Mouse (Mus musculus): ENCODE results near the gene Il1r1. TPM values are rescaled to one million over a fixed set of nuclear protein-coding genes. Genes with fewer than 3 reads are reported as not detected.

The Il1r1 gene
- 0.78 and 0.89 TPM in 2 replicates for polyA plus RNA-seq (2015; fragmentation: Nextera tagmentation; extraction: Ambion mirVana)

DNA sequence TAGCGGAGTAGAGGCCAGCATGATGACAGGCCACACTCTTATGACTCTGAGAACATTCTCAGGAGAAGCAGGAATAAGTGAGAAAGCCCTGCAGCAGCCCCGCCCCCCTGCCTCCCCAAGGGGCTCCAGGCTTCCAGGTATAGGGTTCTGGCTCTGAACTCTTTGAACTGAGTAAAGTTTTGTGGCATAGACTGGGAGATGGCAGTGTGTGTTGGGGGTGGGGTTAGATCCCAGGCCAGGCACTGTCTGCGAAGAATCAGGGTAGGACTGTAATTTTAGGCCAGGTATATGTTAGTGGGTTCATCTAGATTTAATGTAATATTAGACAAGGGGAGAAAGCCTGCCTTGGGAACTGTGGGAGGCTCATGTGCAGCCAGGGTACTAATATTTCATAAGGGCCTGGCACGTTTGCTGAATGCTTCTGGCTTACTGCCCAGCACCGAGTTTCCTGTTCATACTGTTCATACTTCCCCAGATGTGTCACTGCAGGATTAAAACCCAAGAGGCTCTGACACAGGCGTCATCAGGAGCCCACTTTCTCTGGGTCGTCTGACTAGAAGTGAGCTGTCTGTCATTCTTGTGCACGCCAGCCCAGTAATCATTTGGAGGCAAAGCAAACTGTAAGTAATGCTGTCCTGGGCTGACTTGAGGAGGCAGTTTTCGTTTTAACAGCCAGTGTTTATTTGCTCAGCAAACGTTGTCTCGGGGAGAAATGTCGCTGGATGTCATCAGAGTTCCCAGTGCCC is at the start of gene Il1r1:
Gene Il1r1 (plus strand): TSS at position 542 of the 746 bp plus-strand sequence.
- H3K36me3 ChIP-seq: no peaks in the 10 kb centered on the region
- WGBS: 60% methylated on average over 12 of the region's 12 CpGs
- H3K4me3 ChIP-seq: no peak within 1 kb of the TSS
- H3K9me3 ChIP-seq: no peaks in the 10 kb centered on the region
- H3K4me1 ChIP-seq (replicated peaks): no peaks in the 10 kb centered on the region; the same call in 1 of the 2 replicates
- H3K9ac ChIP-seq: no peak within 1 kb of the TSS
- no peak; the same call in 1 of the 2 replicates for ATAC-seq (ENCODE audit: low FRiP score, low read depth)
- 0 out of 2 replicates have a peak within 1 kb of the TSS, but pooled peaks have one; percentile 4 for H3K27ac ChIP-seq (replicated peaks)
- H3K27me3 ChIP-seq: no peaks in the 10 kb centered on the region
- H3K4me2 ChIP-seq: no peak within 1 kb of the TSS

DNA sequence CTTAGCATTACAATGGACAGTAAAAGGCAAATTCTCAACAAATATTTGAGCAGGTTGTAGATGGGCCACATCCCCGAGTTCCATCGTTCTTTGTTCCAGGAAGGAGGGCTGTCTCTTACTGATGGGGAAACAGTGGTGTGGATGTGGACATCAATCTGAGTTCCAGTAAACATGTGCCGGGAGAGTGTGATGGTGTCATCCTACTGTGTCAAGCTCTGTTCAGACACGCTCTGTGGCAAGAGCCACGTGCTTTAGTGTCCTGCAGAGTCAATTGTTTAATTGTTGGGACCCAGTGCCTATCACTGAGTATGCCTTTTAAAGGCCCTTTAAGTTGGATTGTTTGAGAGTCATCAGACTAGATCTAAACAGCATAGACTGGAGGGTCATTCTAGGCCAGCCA is 49.8 kb upstream of the Il1r1 start:
- H3K4me1 ChIP-seq (replicated peaks): no peaks in the 10 kb centered on the region
- 88% methylated on average over 5 of the region's 5 CpGs for WGBS
- no peak overlapping the region for H3K27ac ChIP-seq (replicated peaks)
- peaks cover 3% of the 10 kb centered on the region; the same call in 1 of the 2 replicates for H3K9me3 ChIP-seq
- no peak overlapping the region for H3K4me2 ChIP-seq
- ATAC-seq (ENCODE audit: low FRiP score, low read depth): no peak
- H3K27me3 ChIP-seq: no peaks in the 10 kb centered on the region
- no peak overlapping the region for H3K9ac ChIP-seq
- no peak overlapping the region for H3K4me3 ChIP-seq
- no peaks in the 10 kb centered on the region for H3K36me3 ChIP-seq

DNA sequence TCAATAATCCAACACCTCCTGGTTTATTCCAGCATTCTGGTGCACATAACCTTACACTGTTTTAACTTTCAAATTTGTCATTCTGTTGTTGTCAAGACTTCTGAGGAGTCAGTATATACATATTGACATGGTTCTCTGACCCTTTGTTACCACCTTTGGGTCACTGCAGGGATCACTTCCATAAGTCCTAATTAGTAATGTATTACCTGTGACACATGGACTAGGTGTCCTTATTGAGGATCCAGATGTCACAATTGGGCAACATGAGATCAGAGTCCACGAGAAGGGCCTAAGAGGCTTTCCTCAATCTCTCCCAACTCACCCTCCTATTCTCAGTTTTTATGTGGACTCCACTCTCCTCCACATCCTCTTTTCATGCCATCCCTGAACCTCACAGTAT is 49.1 kb upstream of the Il1r1 start:
- WGBS: 93% methylated on average over 1 of the region's 1 CpGs
- no peaks in the 10 kb centered on the region for H3K27me3 ChIP-seq
- H3K9ac ChIP-seq: no peak overlapping the region
- H3K4me2 ChIP-seq: no peak overlapping the region
- no peak overlapping the region for H3K4me3 ChIP-seq
- H3K9me3 ChIP-seq: peaks cover 3% of the 10 kb centered on the region; the same call in 1 of the 2 replicates
- H3K4me1 ChIP-seq (replicated peaks): no peaks in the 10 kb centered on the region
- no peak for ATAC-seq (ENCODE audit: low FRiP score, low read depth)
- H3K27ac ChIP-seq (replicated peaks): no peak overlapping the region
- no peaks in the 10 kb centered on the region for H3K36me3 ChIP-seq

DNA sequence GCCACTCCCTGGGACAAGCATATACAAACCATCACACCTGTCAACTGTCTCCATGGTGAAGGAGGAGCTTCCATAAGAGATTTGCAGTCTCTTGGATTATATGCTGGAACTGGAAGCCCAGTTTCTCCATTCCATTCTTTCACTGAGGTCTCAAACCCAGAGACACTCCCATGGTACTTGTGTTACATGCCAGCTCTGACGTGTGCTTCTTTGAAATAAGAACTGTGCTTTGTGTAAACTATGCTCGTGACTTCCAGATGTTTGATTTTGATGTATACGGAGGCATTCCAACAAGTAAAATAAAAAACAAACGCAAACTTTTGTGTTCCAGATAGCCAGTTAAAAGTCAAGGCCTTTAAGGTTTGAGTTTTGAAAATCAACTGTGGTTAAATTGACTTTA is 45.8 kb upstream of the Il1r1 start:
- WGBS: 84% methylated on average over 4 of the region's 4 CpGs

DNA sequence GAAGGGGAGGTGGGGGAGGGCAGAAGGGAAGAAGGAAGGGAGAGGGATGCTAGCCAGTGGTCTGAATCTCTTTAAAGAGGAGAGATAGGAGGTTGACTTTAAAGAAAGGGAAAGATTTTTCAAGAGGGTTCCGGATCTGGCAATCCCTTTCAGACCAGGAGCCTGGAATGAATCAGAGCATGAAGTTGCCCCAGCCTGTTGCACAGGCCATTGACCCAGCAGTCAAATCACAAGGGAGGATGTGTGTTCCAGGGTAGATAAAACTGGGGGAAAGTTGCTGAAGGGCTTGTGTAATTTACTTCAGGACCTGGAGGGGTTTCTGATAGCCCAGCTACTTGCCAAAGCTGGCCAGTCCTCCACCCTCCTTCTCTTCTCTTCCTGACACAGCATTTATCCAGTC is 45.4 kb upstream of the Il1r1 start:
- Histone ChIP-seq H3K27ac (replicated peaks) (no peak overlapping the region), H3K9ac (no peak overlapping the region)
- 73% methylated on average over 1 of the region's 1 CpGs for WGBS

More for the DNA sequence above, 45.8 kb upstream of the Il1r1 start:
- no peak overlapping the region for H3K4me3 ChIP-seq
- no peak overlapping the region for H3K9ac ChIP-seq
- no peak overlapping the region for H3K4me2 ChIP-seq
- no peak overlapping the region for H3K27ac ChIP-seq (replicated peaks)
- ATAC-seq (ENCODE audit: low FRiP score, low read depth): no peak
- no peaks in the 10 kb centered on the region for H3K4me1 ChIP-seq (replicated peaks)
- no peaks in the 10 kb centered on the region for H3K36me3 ChIP-seq
- peaks cover 3% of the 10 kb centered on the region; the same call in 1 of the 2 replicates for H3K9me3 ChIP-seq
- H3K27me3 ChIP-seq: no peaks in the 10 kb centered on the region

DNA sequence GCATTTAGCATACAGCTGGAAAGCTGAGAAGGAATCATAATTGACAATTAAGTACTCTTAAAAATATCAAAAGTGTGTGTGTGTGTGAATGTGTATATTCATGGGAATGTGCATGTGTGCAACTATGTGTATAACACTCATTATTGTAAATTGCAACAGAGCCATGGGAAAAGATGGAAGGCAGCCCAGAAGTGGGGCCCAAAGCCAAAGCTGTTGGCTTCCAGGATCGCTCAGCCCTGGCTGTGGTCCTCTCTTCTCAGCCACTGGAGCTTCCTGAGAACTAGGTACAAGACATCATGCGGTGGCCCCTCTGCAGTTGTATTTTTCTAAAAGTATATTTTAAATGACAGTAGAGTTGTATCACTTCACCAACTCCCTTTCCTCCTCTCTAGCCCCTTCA is 44.0 kb upstream of the Il1r1 start:
- ATAC-seq (ENCODE audit: low FRiP score, low read depth): no peak
- Histone ChIP-seq H3K9ac (no peak overlapping the region), H3K4me1 (replicated peaks) (no peaks in the 10 kb centered on the region), H3K4me3 (no peak overlapping the region), H3K9me3 (peaks cover 3% of the 10 kb centered on the region; the same call in 1 of the 2 replicates), H3K27me3 (no peaks in the 10 kb centered on the region), H3K27ac (replicated peaks) (no peak overlapping the region), H3K36me3 (no peaks in the 10 kb centered on the region), H3K4me2 (no peak overlapping the region)
- WGBS: 96% methylated on average over 2 of the region's 2 CpGs

More for the DNA sequence above, 45.4 kb upstream of the Il1r1 start:
- Histone ChIP-seq H3K9me3 (peaks cover 3% of the 10 kb centered on the region; the same call in 1 of the 2 replicates), H3K4me2 (no peak overlapping the region), H3K27me3 (no peaks in the 10 kb centered on the region), H3K4me1 (replicated peaks) (no peaks in the 10 kb centered on the region), H3K36me3 (no peaks in the 10 kb centered on the region), H3K4me3 (no peak overlapping the region)
- no peak for ATAC-seq (ENCODE audit: low FRiP score, low read depth)

DNA sequence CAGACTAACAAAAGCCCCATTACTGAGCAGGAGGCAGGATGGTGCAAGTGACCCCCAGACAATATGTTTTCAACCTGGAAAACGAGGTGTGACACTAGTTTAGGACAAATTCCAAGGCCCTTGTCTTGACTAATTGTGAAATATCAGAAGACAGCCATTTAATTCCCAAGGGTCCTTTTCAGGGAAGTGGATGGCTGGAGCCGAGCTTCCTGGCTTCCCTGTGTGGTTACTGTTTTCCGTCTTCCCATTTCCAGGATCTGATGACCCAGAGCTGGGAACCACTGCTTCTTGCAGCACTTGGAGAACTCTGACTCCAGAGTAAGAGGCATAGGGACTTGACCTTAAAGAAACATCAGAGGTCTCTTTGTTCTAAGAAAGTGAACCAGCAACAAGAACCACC is 43.2 kb upstream of the Il1r1 start:
- Histone ChIP-seq H3K4me1 (replicated peaks) (no peaks in the 10 kb centered on the region), H3K9me3 (no peaks in the 10 kb centered on the region), H3K27me3 (no peaks in the 10 kb centered on the region), H3K4me3 (no peak overlapping the region), H3K36me3 (no peaks in the 10 kb centered on the region), H3K4me2 (no peak overlapping the region), H3K27ac (replicated peaks) (no peak overlapping the region), H3K9ac (no peak overlapping the region)
- no peak for ATAC-seq (ENCODE audit: low FRiP score, low read depth)
- WGBS: 55% methylated on average over 3 of the region's 3 CpGs

DNA sequence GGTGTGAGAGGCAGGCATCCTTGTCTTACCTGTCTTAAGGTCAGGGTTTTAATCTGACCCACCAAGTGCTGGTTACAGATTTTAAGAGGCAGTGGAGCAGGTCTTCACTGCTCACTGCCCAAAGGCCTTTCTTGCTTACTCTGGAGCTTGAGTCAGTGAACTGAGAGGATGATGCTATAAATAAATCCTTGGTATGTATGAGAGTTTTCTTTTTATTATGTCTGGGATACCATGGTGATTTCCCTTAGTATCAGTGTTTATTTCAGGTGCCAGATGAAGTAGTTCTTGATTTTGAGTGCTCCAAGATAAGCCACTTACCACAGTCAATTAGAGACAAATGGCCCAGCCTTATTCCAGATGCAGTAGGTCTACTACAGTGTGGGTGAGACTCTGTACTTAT is 41.5 kb upstream of the Il1r1 start:
- H3K9ac ChIP-seq: no peak overlapping the region
- no peak overlapping the region for H3K4me2 ChIP-seq
- no peaks in the 10 kb centered on the region for H3K27me3 ChIP-seq
- no peak for ATAC-seq (ENCODE audit: low FRiP score, low read depth)
- no peak overlapping the region for H3K4me3 ChIP-seq
- H3K27ac ChIP-seq (replicated peaks): no peak overlapping the region
- H3K36me3 ChIP-seq: no peaks in the 10 kb centered on the region
- H3K4me1 ChIP-seq (replicated peaks): no peaks in the 10 kb centered on the region
- no peaks in the 10 kb centered on the region for H3K9me3 ChIP-seq

DNA sequence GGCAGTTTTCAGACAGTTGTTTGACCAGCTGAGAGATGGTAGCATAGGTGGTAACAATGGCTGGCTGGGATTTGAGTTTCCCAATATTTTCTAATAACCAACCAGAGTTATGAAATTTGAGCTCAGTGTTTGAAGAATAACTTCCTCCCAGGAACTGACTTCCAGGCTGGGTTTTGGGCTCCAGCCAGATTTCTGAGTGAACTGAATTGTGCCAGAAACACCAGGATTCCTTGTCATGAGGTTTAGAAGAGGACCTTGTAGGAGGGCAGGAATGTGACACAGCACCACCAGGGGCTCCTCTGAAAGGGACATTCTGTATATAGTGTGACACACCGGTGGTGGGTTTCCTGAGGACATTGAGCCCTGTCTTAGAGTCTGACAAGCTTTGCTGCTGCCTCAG is 36.9 kb upstream of the Il1r1 start:
- no peaks in the 10 kb centered on the region for H3K4me1 ChIP-seq (replicated peaks)
- no peak overlapping the region for H3K4me2 ChIP-seq
- no peak for ATAC-seq (ENCODE audit: low FRiP score, low read depth)
- no peak overlapping the region for H3K4me3 ChIP-seq
- no peak overlapping the region for H3K27ac ChIP-seq (replicated peaks)
- H3K9ac ChIP-seq: no peak overlapping the region
- no peaks in the 10 kb centered on the region for H3K9me3 ChIP-seq
- H3K36me3 ChIP-seq: no peaks in the 10 kb centered on the region
- 68% methylated on average over 1 of the region's 1 CpGs for WGBS
- no peaks in the 10 kb centered on the region for H3K27me3 ChIP-seq

DNA sequence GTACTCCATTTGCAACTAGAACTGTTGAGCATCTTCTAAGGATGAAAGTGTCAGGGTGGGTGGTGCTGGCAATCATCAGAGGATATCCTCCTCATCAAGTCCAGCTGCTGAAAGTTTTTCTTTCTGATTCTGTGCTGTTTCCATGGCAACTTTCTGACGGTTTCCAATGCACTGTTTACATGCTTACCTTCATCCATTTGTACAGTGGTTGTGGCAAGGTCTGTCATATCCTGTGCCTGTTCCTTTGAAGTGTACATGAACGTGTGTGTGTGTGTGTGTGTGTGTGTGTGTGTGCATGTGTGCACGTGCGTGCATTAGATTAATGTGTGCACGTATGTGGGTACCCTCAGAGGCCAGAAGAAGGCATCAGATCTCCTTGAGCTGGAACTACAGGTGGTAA is 34.9 kb upstream of the Il1r1 start:
- ATAC-seq (ENCODE audit: low FRiP score, low read depth): 0 out of 2 replicates have a peak, but pooled peaks have one; percentile 30
- WGBS: 80% methylated on average over 5 of the region's 5 CpGs
- no peak overlapping the region for H3K4me2 ChIP-seq

DNA sequence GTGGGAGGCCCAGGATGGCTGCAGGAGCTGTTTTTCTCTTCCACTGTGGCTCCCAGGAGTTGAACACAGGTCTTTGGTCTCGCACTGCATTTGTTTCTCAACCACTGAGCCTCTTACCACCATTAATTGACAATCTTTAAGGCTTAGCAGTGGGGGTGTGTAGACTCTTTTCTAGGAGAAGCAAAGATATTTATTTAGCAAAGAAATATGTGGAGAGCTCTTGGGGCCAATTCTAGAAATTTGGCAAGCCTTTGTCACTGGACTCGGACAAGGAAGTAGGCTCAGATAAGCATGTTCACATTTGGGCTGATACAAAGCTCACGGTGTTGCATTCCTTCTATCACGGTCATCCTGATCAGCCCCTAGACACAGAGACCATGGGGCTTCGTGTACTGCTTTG is 34.0 kb upstream of the Il1r1 start:
- Histone ChIP-seq H3K9me3 (no peaks in the 10 kb centered on the region), H3K36me3 (no peaks in the 10 kb centered on the region), H3K4me1 (replicated peaks) (no peaks in the 10 kb centered on the region), H3K27ac (replicated peaks) (no peak overlapping the region), H3K4me3 (no peak overlapping the region), H3K27me3 (no peaks in the 10 kb centered on the region), H3K4me2 (no peak overlapping the region), H3K9ac (no peak overlapping the region)
- 93% methylated on average over 5 of the region's 5 CpGs for WGBS
- ATAC-seq (ENCODE audit: low FRiP score, low read depth): no peak

More for the DNA sequence above, 34.9 kb upstream of the Il1r1 start:
- no peaks in the 10 kb centered on the region for H3K4me1 ChIP-seq (replicated peaks)
- H3K36me3 ChIP-seq: no peaks in the 10 kb centered on the region
- no peaks in the 10 kb centered on the region for H3K27me3 ChIP-seq
- H3K9me3 ChIP-seq: no peaks in the 10 kb centered on the region
- H3K4me3 ChIP-seq: no peak overlapping the region
- H3K27ac ChIP-seq (replicated peaks): no peak overlapping the region
- H3K9ac ChIP-seq: no peak overlapping the region

DNA sequence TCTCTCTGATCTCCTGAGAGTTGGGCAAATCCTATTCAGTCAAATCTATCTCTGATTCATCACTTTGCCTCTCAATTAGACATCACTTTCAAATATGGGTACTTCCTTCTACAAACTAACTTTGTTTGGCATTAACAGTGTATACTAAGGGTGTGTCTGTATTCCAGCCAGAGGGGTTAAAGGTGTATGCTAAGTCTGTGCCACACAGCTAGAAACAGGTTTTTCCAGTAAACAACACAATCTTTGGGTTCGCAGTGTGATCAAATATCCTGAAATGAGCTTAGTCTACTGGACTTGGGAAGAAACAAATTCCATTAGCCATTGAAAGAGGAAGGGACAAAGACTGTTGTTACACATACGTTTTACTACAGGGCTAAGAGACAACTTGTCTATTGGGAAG is 30.6 kb upstream of the Il1r1 start:
- no peaks in the 10 kb centered on the region for H3K4me1 ChIP-seq (replicated peaks)
- no peaks in the 10 kb centered on the region for H3K27me3 ChIP-seq
- 85% methylated on average over 2 of the region's 2 CpGs for WGBS
- H3K27ac ChIP-seq (replicated peaks): no peak overlapping the region
- no peak overlapping the region for H3K4me3 ChIP-seq
- H3K4me2 ChIP-seq: no peak overlapping the region
- no peaks in the 10 kb centered on the region for H3K36me3 ChIP-seq
- no peaks in the 10 kb centered on the region for H3K9me3 ChIP-seq
- ATAC-seq (ENCODE audit: low FRiP score, low read depth): no peak
- no peak overlapping the region for H3K9ac ChIP-seq

Measured in hindbrain, embryonic 15.5 days (tissue).